Mouse (Mus musculus): ENCODE data around the gene Zfp747. TPM values are rescaled to one million over a fixed set of nuclear protein-coding genes. Genes with fewer than 3 reads are reported as not detected.
A peak's percentile ranks its signal among the peaks of the same experiment; 100 is the strongest.
"Not testable (repeated sequence)": the region's sequence is repeated elsewhere in the genome, so short reads cannot be mapped to it uniquely, and the experiment has no call there.

Gene Zfp747
- polyA plus RNA-seq, 1 experiment from 2014 or later = 8.7 TPM

GRCm38 (mm10) chr7:127343351-127344019, 32.4 kb downstream of the Zfp747 start:
- H3K27me3 ChIP-seq (replicated peaks; ENCODE audit: control insufficient read depth, insufficient read depth, low read length) = no peaks in the 10 kb centered on the region
- ATAC-seq = no peak
- no peak overlapping the region for H3K27ac ChIP-seq (ENCODE audit: low read depth, low read length)
- no peaks in the 10 kb centered on the region for H3K9me3 ChIP-seq (ENCODE audit: control insufficient read depth, low read length)
- no peak overlapping the region for H3K4me2 ChIP-seq (ENCODE audit: low read length)
- H3K36me3 ChIP-seq (ENCODE audit: control insufficient read depth, insufficient read depth, low read length) = peaks cover 11% of the 10 kb centered on the region
- H3K4me3 ChIP-seq (ENCODE audit: low read length) = no peak overlapping the region
- H3K4me1 ChIP-seq (ENCODE audit: control insufficient read depth, insufficient read depth, low read depth, low read length) = peaks cover 20% of the 10 kb centered on the region
- H3K9ac ChIP-seq (ENCODE audit: low read depth, low read length) = no peak overlapping the region
- WGBS = 93% methylated on average over 38 of the region's 38 CpGs

- ATAC-seq = no peak
- no peak overlapping the region for H3K27ac ChIP-seq (ENCODE audit: low read depth, low read length)
- 91% methylated on average over 7 of the region's 7 CpGs for WGBS
- peaks cover 20% of the 10 kb centered on the region for H3K4me1 ChIP-seq (ENCODE audit: control insufficient read depth, insufficient read depth, low read depth, low read length)
- H3K4me2 ChIP-seq (ENCODE audit: low read length) = no peak overlapping the region
- H3K27me3 ChIP-seq (replicated peaks; ENCODE audit: control insufficient read depth, insufficient read depth, low read length) = no peaks in the 10 kb centered on the region
- no peak overlapping the region for H3K4me3 ChIP-seq (ENCODE audit: low read length)
- no peaks in the 10 kb centered on the region for H3K9me3 ChIP-seq (ENCODE audit: control insufficient read depth, low read length)
- H3K36me3 ChIP-seq (ENCODE audit: control insufficient read depth, insufficient read depth, low read length) = peaks cover 11% of the 10 kb centered on the region
- no peak overlapping the region for H3K9ac ChIP-seq (ENCODE audit: low read depth, low read length)
These were observed 33.0 kb downstream of the Zfp747 start for GRCm38 (mm10) chr7:127342888-127343287.

- H3K9me3 ChIP-seq (ENCODE audit: control insufficient read depth, low read length) = no peaks in the 10 kb centered on the region
- H3K27me3 ChIP-seq (replicated peaks; ENCODE audit: control insufficient read depth, insufficient read depth, low read length) = no peaks in the 10 kb centered on the region
- WGBS = 67% methylated on average over 4 of the region's 4 CpGs
- no peak for ATAC-seq
- peaks cover 20% of the 10 kb centered on the region for H3K4me1 ChIP-seq (ENCODE audit: control insufficient read depth, insufficient read depth, low read depth, low read length)
- peaks cover 11% of the 10 kb centered on the region for H3K36me3 ChIP-seq (ENCODE audit: control insufficient read depth, insufficient read depth, low read length)
- H3K4me2 ChIP-seq (ENCODE audit: low read length) = no peak overlapping the region
- H3K9ac ChIP-seq (ENCODE audit: low read depth, low read length) = no peak overlapping the region
- no peak overlapping the region for H3K27ac ChIP-seq (ENCODE audit: low read depth, low read length)
- no peak overlapping the region for H3K4me3 ChIP-seq (ENCODE audit: low read length)
These were observed 33.5 kb downstream of the Zfp747 start for GRCm38 (mm10) chr7:127342332-127342731.

- 91% methylated on average over 6 of the region's 6 CpGs for WGBS
- not testable (repeated sequence) for ATAC-seq
- peaks cover 11% of the 10 kb centered on the region for H3K36me3 ChIP-seq (ENCODE audit: control insufficient read depth, insufficient read depth, low read length)
These were observed 34.0 kb downstream of the Zfp747 start for GRCm38 (mm10) chr7:127341861-127342260.

GRCm38 (mm10) chr7:127341356-127341755, 34.5 kb downstream of the Zfp747 start:
- ATAC-seq = no peak
- peaks cover 11% of the 10 kb centered on the region for H3K36me3 ChIP-seq (ENCODE audit: control insufficient read depth, insufficient read depth, low read length)
- H3K27ac ChIP-seq (ENCODE audit: low read depth, low read length) = no peak overlapping the region
- no peak overlapping the region for H3K9ac ChIP-seq (ENCODE audit: low read depth, low read length)
- H3K4me1 ChIP-seq (ENCODE audit: control insufficient read depth, insufficient read depth, low read depth, low read length) = peaks cover 13% of the 10 kb centered on the region
- H3K27me3 ChIP-seq (replicated peaks; ENCODE audit: control insufficient read depth, insufficient read depth, low read length) = no peaks in the 10 kb centered on the region
- no peak overlapping the region for H3K4me3 ChIP-seq (ENCODE audit: low read length)
- H3K9me3 ChIP-seq (ENCODE audit: control insufficient read depth, low read length) = no peaks in the 10 kb centered on the region
- no peak overlapping the region for H3K4me2 ChIP-seq (ENCODE audit: low read length)
- WGBS = 96% methylated on average over 8 of the region's 8 CpGs

More at GRCm38 (mm10) chr7:127341861-127342260, 34.0 kb downstream of the Zfp747 start:
- not testable (repeated sequence) for H3K27ac ChIP-seq (ENCODE audit: low read depth, low read length); H3K4me2 ChIP-seq (ENCODE audit: low read length); H3K9me3 ChIP-seq (ENCODE audit: control insufficient read depth, low read length); H3K9ac ChIP-seq (ENCODE audit: low read depth, low read length); H3K27me3 ChIP-seq (replicated peaks; ENCODE audit: control insufficient read depth, insufficient read depth, low read length); H3K4me3 ChIP-seq (ENCODE audit: low read length)
- H3K4me1 ChIP-seq (ENCODE audit: control insufficient read depth, insufficient read depth, low read depth, low read length) = peaks cover 17% of the 10 kb centered on the region

GRCm38 (mm10) chr7:127337636-127338035, 38.2 kb downstream of the Zfp747 start:
- Histone ChIP-seq H3K4me3 (ENCODE audit: low read length) (no peak overlapping the region), H3K36me3 (ENCODE audit: control insufficient read depth, insufficient read depth, low read length) (peaks cover 2% of the 10 kb centered on the region; the same call in 1 of the 2 replicates), H3K27me3 (replicated peaks; ENCODE audit: control insufficient read depth, insufficient read depth, low read length) (no peaks in the 10 kb centered on the region), H3K4me1 (ENCODE audit: control insufficient read depth, insufficient read depth, low read depth, low read length) (no peaks in the 10 kb centered on the region), H3K27ac (ENCODE audit: low read depth, low read length) (no peak overlapping the region), H3K9ac (ENCODE audit: low read depth, low read length) (no peak overlapping the region), H3K9me3 (ENCODE audit: control insufficient read depth, low read length) (no peaks in the 10 kb centered on the region), H3K4me2 (ENCODE audit: low read length) (no peak overlapping the region)
- 81% methylated on average over 4 of the region's 4 CpGs for WGBS
- no peak for ATAC-seq

- no peak for ATAC-seq
- Histone ChIP-seq H3K36me3 (ENCODE audit: control insufficient read depth, insufficient read depth, low read length) (no peaks in the 10 kb centered on the region), H3K27me3 (replicated peaks; ENCODE audit: control insufficient read depth, insufficient read depth, low read length) (no peaks in the 10 kb centered on the region), H3K27ac (ENCODE audit: low read depth, low read length) (no peak overlapping the region), H3K4me3 (ENCODE audit: low read length) (no peak overlapping the region), H3K9me3 (ENCODE audit: control insufficient read depth, low read length) (no peaks in the 10 kb centered on the region), H3K4me1 (ENCODE audit: control insufficient read depth, insufficient read depth, low read depth, low read length) (no peaks in the 10 kb centered on the region), H3K9ac (ENCODE audit: low read depth, low read length) (no peak overlapping the region), H3K4me2 (ENCODE audit: low read length) (no peak overlapping the region)
- 93% methylated on average over 4 of the region's 4 CpGs for whole genome bisulfite sequencing
These were observed 40.2 kb downstream of the Zfp747 start for GRCm38 (mm10) chr7:127335604-127336003.

- Histone ChIP-seq H3K27me3 (replicated peaks; ENCODE audit: control insufficient read depth, insufficient read depth, low read length) (no peaks in the 10 kb centered on the region), H3K9ac (ENCODE audit: low read depth, low read length) (no peak overlapping the region), H3K4me2 (ENCODE audit: low read length) (no peak overlapping the region), H3K36me3 (ENCODE audit: control insufficient read depth, insufficient read depth, low read length) (no peaks in the 10 kb centered on the region), H3K4me1 (ENCODE audit: control insufficient read depth, insufficient read depth, low read depth, low read length) (no peaks in the 10 kb centered on the region), H3K9me3 (ENCODE audit: control insufficient read depth, low read length) (no peaks in the 10 kb centered on the region), H3K4me3 (ENCODE audit: low read length) (no peak overlapping the region), H3K27ac (ENCODE audit: low read depth, low read length) (no peak overlapping the region)
- no peak for ATAC-seq
- 84% methylated on average over 6 of the region's 6 CpGs for WGBS
These were observed 42.6 kb downstream of the Zfp747 start for GRCm38 (mm10) chr7:127333240-127333639.

- Histone ChIP-seq H3K9ac (ENCODE audit: low read depth, low read length) (no peak overlapping the region), H3K27ac (ENCODE audit: low read depth, low read length) (no peak overlapping the region), H3K9me3 (ENCODE audit: control insufficient read depth, low read length) (no peaks in the 10 kb centered on the region)
These were observed 49.2 kb downstream of the Zfp747 start for GRCm38 (mm10) chr7:127326685-127327084.

More at GRCm38 (mm10) chr7:127326685-127327084, 49.2 kb downstream of the Zfp747 start:
- Histone ChIP-seq H3K4me3 (ENCODE audit: low read length) (no peak overlapping the region), H3K4me1 (ENCODE audit: control insufficient read depth, insufficient read depth, low read depth, low read length) (no peaks in the 10 kb centered on the region), H3K4me2 (ENCODE audit: low read length) (no peak overlapping the region), H3K36me3 (ENCODE audit: control insufficient read depth, insufficient read depth, low read length) (no peaks in the 10 kb centered on the region), H3K27me3 (replicated peaks; ENCODE audit: control insufficient read depth, insufficient read depth, low read length) (no peaks in the 10 kb centered on the region)
- 35% methylated on average over 2 of the region's 2 CpGs for WGBS
- peak; percentile 81 for ATAC-seq
